Mouse (Mus musculus) CH12.LX (cell line): ENCODE data around the gene Fam214a. TPM values are rescaled to one million over a fixed set of nuclear protein-coding genes. Genes with fewer than 3 reads are reported as not detected.

ENCODE experiments used
- DNase-seq: peaks from one replicate; pipeline ENCODE4 v3.0.0-alpha.2; 2013; ENCODE audit errors: extremely low read depth
- H3K27ac ChIP-seq: 2 replicates; pipeline ENCODE4 v1.5.1; 2012; ENCODE audit warnings: low read depth, mild to moderate bottlenecking, control low read depth, moderate library complexity; ENCODE audit not compliant: insufficient read depth
- H3K27me3 ChIP-seq: replicated peaks from 2 replicates; pipeline ENCODE3; 2012; ENCODE audit warnings: inconsistent platforms
- H3K36me3 ChIP-seq, 2 experiments: replicated peaks in 1 of 2; 2 replicates each; pipeline versions ENCODE3 to v1.6.1; 2012; ENCODE audit warnings: inconsistent platforms in 1 of 2, low read length in 1 of 2, mild to moderate bottlenecking in 1 of 2, mixed read lengths in 1 of 2, moderate library complexity in 1 of 2; ENCODE audit not compliant: control insufficient read depth in 1 of 2, insufficient read depth in 1 of 2
- H3K4me1 ChIP-seq, 2 experiments: 2 replicates each; pipeline ENCODE4 v1.6.1; 2012; ENCODE audit warnings: inconsistent platforms in 1 of 2, moderate library complexity in 1 of 2; ENCODE audit not compliant: insufficient read depth in 2 of 2, control insufficient read depth in 1 of 2
- H3K4me2 ChIP-seq: 2 replicates; pipeline ENCODE4 v1.6.1; 2012; ENCODE audit warnings: low read depth, mild to moderate bottlenecking, control low read depth; ENCODE audit not compliant: poor library complexity, insufficient read depth, severe bottlenecking
- H3K4me3 ChIP-seq, 3 experiments: fragments of 150-350 bp in 1 of 3; sonication (generic) in 1 of 3; replicated peaks in 1 of 3; 2 replicates each; pipeline versions ENCODE3 to v1.5.1; 2011 to 2012; ENCODE audit warnings: low read depth in 2 of 3, low read length in 2 of 3, mild to moderate bottlenecking in 2 of 3, moderate library complexity in 2 of 3, control low read depth in 1 of 3, improper control_type of control experiment in 1 of 3, inconsistent platforms in 1 of 3, mixed read lengths in 1 of 3; ENCODE audit not compliant: poor library complexity in 1 of 3
- H3K79me2 ChIP-seq: replicated peaks from 2 replicates; pipeline ENCODE4 v1.6.1; 2012; ENCODE audit warnings: mild to moderate bottlenecking, moderate library complexity; ENCODE audit not compliant: control insufficient read depth, poor library complexity, insufficient read depth, severe bottlenecking; ENCODE audit errors: extremely low read depth
- H3K9ac ChIP-seq: 2 replicates; pipeline ENCODE4 v1.6.1; 2012; ENCODE audit warnings: low read depth, mild to moderate bottlenecking, control low read depth, moderate library complexity; ENCODE audit not compliant: insufficient read depth
- H3K9me3 ChIP-seq: replicated peaks from 2 replicates; pipeline ENCODE3; 2012; ENCODE audit warnings: low read length, inconsistent platforms, mixed read lengths
- BHLHE40 ChIP-seq: IDR thresholded peaks from 2 replicates; pipeline ENCODE4 v1.6.1; 2011; ENCODE audit warnings: mild to moderate bottlenecking, low read depth, low read length, improper control_type of control experiment
- CTCF ChIP-seq, 2 experiments: IDR thresholded peaks in 1 of 2; conservative IDR thresholded peaks in 1 of 2; 2 replicates each; pipeline ENCODE4 v1.5.1; 2011 to 2012; ENCODE audit warnings: low read depth in 2 of 2, low read length in 2 of 2, improper control_type of control experiment in 1 of 2, inconsistent platforms in 1 of 2, mild to moderate bottlenecking in 1 of 2, moderate library complexity in 1 of 2
- E2F4 ChIP-seq: IDR thresholded peaks from 2 replicates; pipeline ENCODE4 v1.6.1; 2011; ENCODE audit warnings: low read depth, low read length, improper control_type of control experiment; ENCODE audit not compliant: insufficient replicate concordance
- ELF1 ChIP-seq: IDR thresholded peaks from 2 replicates; pipeline ENCODE4 v1.6.1; 2014; ENCODE audit warnings: low read depth, mild to moderate bottlenecking, inconsistent platforms, low read length, improper control_type of control experiment
- EP300 ChIP-seq: IDR thresholded peaks from 2 replicates; pipeline ENCODE4 v1.6.1; 2011; ENCODE audit warnings: low read length, improper control_type of control experiment
- GABPA ChIP-seq: IDR thresholded peaks from 2 replicates; pipeline ENCODE4 v1.6.1; 2012; ENCODE audit warnings: low read depth, low read length, improper control_type of control experiment, inconsistent platforms; ENCODE audit not compliant: insufficient replicate concordance
- JUN ChIP-seq: IDR thresholded peaks from 2 replicates; pipeline ENCODE4 v1.6.1; 2011; ENCODE audit warnings: low read depth, mild to moderate bottlenecking, low read length, improper control_type of control experiment, moderate library complexity; ENCODE audit not compliant: insufficient read depth
- MAFK ChIP-seq: IDR thresholded peaks from 2 replicates; pipeline ENCODE4 v1.6.1; 2011; ENCODE audit warnings: low read length, improper control_type of control experiment; ENCODE audit not compliant: insufficient replicate concordance
- MAX ChIP-seq: IDR thresholded peaks from 2 replicates; pipeline ENCODE4 v1.6.1; 2011; ENCODE audit warnings: low read length, improper control_type of control experiment
- MAZ ChIP-seq: IDR thresholded peaks from 2 replicates; pipeline ENCODE4 v1.6.1; 2012; ENCODE audit warnings: low read depth, mild to moderate bottlenecking, inconsistent platforms, low read length, improper control_type of control experiment, moderate library complexity
- MEF2A ChIP-seq: IDR thresholded peaks from 2 replicates; pipeline ENCODE4 v1.6.1; 2014; ENCODE audit warnings: low read depth, mild to moderate bottlenecking, inconsistent platforms, low read length, improper control_type of control experiment, borderline replicate concordance
- NELFE ChIP-seq: IDR thresholded peaks from 2 replicates; pipeline ENCODE4 v1.6.1; 2011; ENCODE audit warnings: low read depth, low read length, improper control_type of control experiment
- NRF1 ChIP-seq: IDR thresholded peaks from 2 replicates; pipeline ENCODE4 v1.6.1; 2014; ENCODE audit warnings: low read depth, mild to moderate bottlenecking, inconsistent platforms, low read length, improper control_type of control experiment, moderate library complexity
- PAX5 ChIP-seq: IDR thresholded peaks from 2 replicates; pipeline ENCODE4 v1.6.1; 2012; ENCODE audit warnings: low read length, inconsistent platforms, mixed read lengths
- POLR2A ChIP-seq: IDR thresholded peaks from 2 replicates; pipeline ENCODE4 v1.6.1; 2011; ENCODE audit warnings: low read depth, mild to moderate bottlenecking, improper control_type of control experiment, low read length
- RAD21 ChIP-seq: IDR thresholded peaks from 2 replicates; pipeline ENCODE4 v1.6.1; 2011; ENCODE audit warnings: low read depth, mild to moderate bottlenecking, low read length, improper control_type of control experiment, moderate library complexity
- SIN3A ChIP-seq: IDR thresholded peaks from 2 replicates; pipeline ENCODE4 v1.6.1; 2012; ENCODE audit warnings: low read length, improper control_type of control experiment, inconsistent platforms
- SMC3 ChIP-seq: IDR thresholded peaks from 2 replicates; pipeline ENCODE4 v1.6.1; 2011; ENCODE audit warnings: low read depth, low read length, improper control_type of control experiment
- TBP ChIP-seq: conservative IDR thresholded peaks from 2 replicates; pipeline ENCODE4 v1.6.1; 2011; ENCODE audit warnings: low read depth, low read length, improper control_type of control experiment
- USF1 ChIP-seq: IDR thresholded peaks from 2 replicates; pipeline ENCODE4 v1.6.1; 2014; ENCODE audit warnings: low read depth, mild to moderate bottlenecking, inconsistent platforms, low read length, improper control_type of control experiment
- ZC3H11A ChIP-seq: IDR thresholded peaks from 2 replicates; pipeline ENCODE4 v1.6.1; 2012; ENCODE audit warnings: low read depth, mild to moderate bottlenecking, inconsistent platforms, low read length, improper control_type of control experiment
- ZKSCAN1 ChIP-seq: IDR thresholded peaks from 2 replicates; pipeline ENCODE4 v1.6.1; 2012; ENCODE audit warnings: low read depth, inconsistent platforms, low read length, improper control_type of control experiment, borderline replicate concordance
- ZMIZ1 ChIP-seq: IDR thresholded peaks from 2 replicates; pipeline ENCODE4 v1.6.1; 2012; ENCODE audit warnings: low read depth, mild to moderate bottlenecking, inconsistent platforms, low read length, improper control_type of control experiment
- dilution Hi-C: fragments of 300-500 bp; cut with MboI; formaldehyde crosslinking; loops from 2 replicates; pipeline ENCODE4 v1.14.3; 2020; ENCODE audit warnings: low sequenced_read_pairs; ENCODE audit not compliant: extremely low pct_unique_long_range_greater_than_20kb, extremely low pct_ligation_motif_present
- in situ Hi-C: fragments of 300-500 bp; cut with MboI; formaldehyde crosslinking; loops from 3 replicates; pipeline ENCODE4 v1.14.3; 2019; ENCODE audit warnings: low sequenced_read_pairs, low pct_ligation_motif_present, low pct_unique_long_range_greater_than_20kb, mixed read lengths
- polyA plus RNA-seq: library from polyadenylated mRNA; unstranded; fragments of >175 nt; gene quantifications from 2 replicates; pipeline ENCODE4 v1.2.1, GENCODE M21; 2012; ENCODE audit warnings: low read depth; ENCODE audit not compliant: insufficient read length
- total RNA-seq, 2 experiments: library from RNA; depleted of rRNA; stranded (reverse); fragments of 300-350 nt in 1 of 2; fragments of >200 nt in 1 of 2; gene quantifications; 2 replicates each; pipeline ENCODE4 v1.2.3; 2012 to 2014

Fam214a gene
- total and polyA plus RNA-seq, 3 experiments: 6.2 to 8.6 (median 7.0) TPM

DNA sequence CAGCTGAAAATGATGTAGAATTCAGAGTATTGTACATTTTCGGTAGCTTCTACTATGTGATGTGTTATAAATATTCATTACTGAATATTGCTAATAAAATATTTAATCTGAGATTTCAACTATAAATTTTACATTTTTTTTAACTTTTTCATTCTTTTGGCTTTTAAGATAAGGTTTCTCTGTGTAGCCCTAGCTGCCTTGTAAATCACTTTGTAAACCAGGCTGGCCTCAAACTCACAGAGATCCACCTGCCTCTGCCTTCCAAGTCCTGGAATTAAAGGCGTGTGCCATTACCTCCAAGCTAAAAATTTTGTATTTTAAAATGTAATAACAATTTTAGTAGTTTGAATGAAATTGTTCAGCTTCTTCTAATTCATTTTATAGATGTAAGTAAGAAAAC, 63.9 kb downstream of the Fam214a start:
- DNase-seq: peak; percentile 31
- H3K79me2 ChIP-seq: no peaks in the 10 kb centered on the region
- H3K9me3 ChIP-seq: no peaks in the 10 kb centered on the region
- no peak overlapping the region for H3K4me2 ChIP-seq
- peaks cover 0 to 26% of the 10 kb centered on the region in 2 experiments; a peak in 2 of 4 replicates for H3K4me1 ChIP-seq
- no peak overlapping the region for H3K9ac ChIP-seq
- no peaks in the 10 kb centered on the region for H3K27me3 ChIP-seq
- in situ Hi-C loops: no loop called here
- TF ChIP-seq JUN (no peak), PAX5 (no peak), MAZ (no peak), SIN3A (no peak), BHLHE40 (no peak), USF1 (no peak), ZMIZ1 (no peak), EP300 (no peak), ZKSCAN1 (no peak), E2F4 (no peak), ZC3H11A (no peak), RAD21 (no peak)
- TF ChIP-seq, all 38 proteins: peak for 0
- dilution Hi-C loops: no loop called here
- Histone ChIP-seq H3K36me3 (peaks cover 33 to 44% of the 10 kb centered on the region in 2 experiments), H3K4me3 (no peak overlapping the region), H3K27ac (no peak overlapping the region)

DNA sequence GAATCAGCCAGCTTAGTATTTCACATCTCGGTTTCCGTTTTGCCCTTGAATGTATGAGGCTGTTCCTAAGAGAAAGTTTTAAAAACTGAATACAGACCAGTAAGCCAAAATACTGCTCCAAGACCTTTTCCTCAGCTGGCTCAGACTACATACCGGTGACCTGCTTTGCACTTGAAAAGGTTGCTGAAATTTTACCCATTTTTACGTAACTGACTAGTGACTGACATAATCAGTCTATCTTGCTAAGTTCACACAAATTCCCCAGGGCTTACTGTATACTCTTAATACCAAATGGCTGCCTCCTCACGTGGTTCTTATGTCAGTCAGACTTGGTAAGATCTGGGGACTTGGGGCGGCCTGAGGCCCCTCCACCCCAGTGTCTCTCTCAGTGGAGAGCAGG, 66.5 kb downstream of the Fam214a start:
- Histone ChIP-seq H3K27me3 (no peaks in the 10 kb centered on the region), H3K36me3 (peaks cover 32 to 41% of the 10 kb centered on the region in 2 experiments), H3K27ac (no peak overlapping the region), H3K4me1 (peaks cover 9 to 51% of the 10 kb centered on the region in 2 experiments; a peak in 3 of 4 replicates), H3K4me3 (no peak overlapping the region), H3K9me3 (no peaks in the 10 kb centered on the region), H3K4me2 (no peak overlapping the region), H3K9ac (no peak overlapping the region), H3K79me2 (no peaks in the 10 kb centered on the region)
- DNase-seq: no peak
- in situ Hi-C loops: no loop called here
- TF ChIP-seq MEF2A (no peak), MAX (no peak), PAX5 (no peak), CTCF (conservative IDR thresholded peaks at IDR 0.05 in 1 of 2, IDR thresholded peaks at IDR 0.05 in 1 of 2; ENCODE audit: low read depth in 2 of 2, low read length in 2 of 2) (no peak), ELF1 (no peak), SMC3 (no peak), MAZ (no peak), TBP (no peak), MAFK (no peak), POLR2A (no peak), GABPA (no peak), NELFE (no peak), NRF1 (no peak), SIN3A (no peak), E2F4 (no peak), BHLHE40 (no peak)
- dilution Hi-C loops: no loop called here
